Mouse (Mus musculus): Measurements from ENCODE around the gene Dnajc22. TPM values are rescaled to one million over a fixed set of nuclear protein-coding genes. Genes with fewer than 3 reads are reported as not detected.

Dnajc22 gene
- polyA plus RNA-seq (2014; fragmentation: Illumina TruSeq; extraction: RNeasy Lipid Tissue Mini Kit (QIAGEN cat#74804)) = not detected

GRCm38 (mm10) chr15:99092870-99093269 is at the start of gene Dnajc22:
Gene Dnajc22, plus strand, starts transcription at chr15:99093170.

GRCm38 (mm10) chr15:99055040-99055439 is 37.9 kb upstream of the Dnajc22 start, which contains the start of gene Prph:
Gene Prph, plus strand, starts transcription at chr15:99055174.

GRCm38 (mm10) chr15:99074019-99074599 is 18.9 kb upstream of the Dnajc22 start, which contains the start of gene Troap:
Gene Troap, plus strand, starts transcription at chr15:99074575.

DNA sequence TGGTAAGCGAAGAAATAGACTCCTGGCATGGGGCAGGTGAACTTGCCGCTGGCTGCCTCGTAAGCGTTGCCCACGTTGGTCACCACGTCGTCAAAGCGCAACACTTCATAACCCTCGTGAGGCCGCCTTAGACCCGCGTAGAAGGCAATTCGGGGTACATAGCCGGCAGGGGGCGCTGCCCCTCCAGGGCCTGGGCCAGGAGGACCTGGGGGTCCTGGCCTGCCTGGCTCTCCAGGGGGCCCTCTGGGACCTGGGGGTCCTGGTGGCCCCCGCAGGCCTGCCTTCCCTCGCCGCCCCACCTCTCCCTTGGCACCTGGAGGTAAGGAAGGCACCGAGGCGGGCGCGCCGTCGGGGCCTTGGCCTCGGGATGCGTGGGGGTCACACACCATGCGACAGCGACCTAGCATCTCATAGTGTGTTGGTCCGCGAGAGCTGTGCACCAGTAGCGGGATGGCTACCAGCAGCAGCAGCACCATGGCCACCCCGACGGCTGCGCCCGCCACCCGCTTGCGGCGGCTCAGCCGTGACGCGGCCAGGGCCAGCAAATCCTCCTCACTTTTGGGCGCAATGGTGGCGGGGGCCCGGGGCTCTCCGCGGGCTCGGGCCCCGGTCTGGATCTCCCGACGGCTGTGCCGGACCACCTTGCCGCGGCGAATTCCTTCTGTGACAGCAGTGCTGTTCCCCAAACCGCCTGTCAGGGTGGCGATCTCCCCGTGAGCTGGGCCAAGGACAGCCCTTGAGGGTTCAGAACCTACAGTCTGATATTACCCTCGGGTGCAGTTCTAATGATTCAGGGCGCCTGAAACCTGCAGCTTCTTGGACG is 5.5 kb upstream of the Dnajc22 start, which contains the start of gene C1ql4:
Gene C1ql4, minus strand, starts transcription at position 565 of the 823 bp plus-strand sequence.

GRCm38 (mm10) chr15:99125711-99126080 is 32.7 kb downstream of the Dnajc22 start, which contains the start of gene Spats2:
Gene Spats2, plus strand, starts transcription at chr15:99125916.

Other genes starting within 250 kb of the Dnajc22 start
- 3.7 TPM for gene Kmt2d, start 222.0 kb upstream of the Dnajc22 start, polyA plus RNA-seq (2014; fragmentation: Illumina TruSeq; extraction: RNeasy Lipid Tissue Mini Kit (QIAGEN cat#74804))
- gene Rhebl1, start 198.6 kb upstream of the Dnajc22 start, polyA plus RNA-seq (2014; fragmentation: Illumina TruSeq; extraction: RNeasy Lipid Tissue Mini Kit (QIAGEN cat#74804)) = 2.3 TPM
- gene Dhh, start 194.6 kb upstream of the Dnajc22 start, polyA plus RNA-seq (2014; fragmentation: Illumina TruSeq; extraction: RNeasy Lipid Tissue Mini Kit (QIAGEN cat#74804)) = 4.8 TPM
- gene Lmbr1l, start 174.9 kb upstream of the Dnajc22 start, polyA plus RNA-seq (2014; fragmentation: Illumina TruSeq; extraction: RNeasy Lipid Tissue Mini Kit (QIAGEN cat#74804)) = 2.1 TPM
- gene Tuba1b, start 158.6 kb upstream of the Dnajc22 start, polyA plus RNA-seq (2014; fragmentation: Illumina TruSeq; extraction: RNeasy Lipid Tissue Mini Kit (QIAGEN cat#74804)) = 91.9 TPM
- gene Gm49450, start 139.6 kb upstream of the Dnajc22 start, polyA plus RNA-seq (2014; fragmentation: Illumina TruSeq; extraction: RNeasy Lipid Tissue Mini Kit (QIAGEN cat#74804)) = not detected
- gene Tuba1a, start 139.5 kb upstream of the Dnajc22 start, polyA plus RNA-seq (2014; fragmentation: Illumina TruSeq; extraction: RNeasy Lipid Tissue Mini Kit (QIAGEN cat#74804)) = 108 TPM
- 8.6 TPM for gene Tuba1c, start 63.3 kb upstream of the Dnajc22 start, polyA plus RNA-seq (2014; fragmentation: Illumina TruSeq; extraction: RNeasy Lipid Tissue Mini Kit (QIAGEN cat#74804))
- gene Prph, start 38.0 kb upstream of the Dnajc22 start, polyA plus RNA-seq (2014; fragmentation: Illumina TruSeq; extraction: RNeasy Lipid Tissue Mini Kit (QIAGEN cat#74804)) = not detected
- 0.23 TPM for gene Troap, start 18.6 kb upstream of the Dnajc22 start, polyA plus RNA-seq (2014; fragmentation: Illumina TruSeq; extraction: RNeasy Lipid Tissue Mini Kit (QIAGEN cat#74804))
- not detected for gene C1ql4, start 5.4 kb upstream of the Dnajc22 start, polyA plus RNA-seq (2014; fragmentation: Illumina TruSeq; extraction: RNeasy Lipid Tissue Mini Kit (QIAGEN cat#74804))
- gene Spats2, start 32.7 kb downstream of the Dnajc22 start, polyA plus RNA-seq (2014; fragmentation: Illumina TruSeq; extraction: RNeasy Lipid Tissue Mini Kit (QIAGEN cat#74804)) = 84.2 TPM
- not detected for gene Kcnh3, start 131.7 kb downstream of the Dnajc22 start, polyA plus RNA-seq (2014; fragmentation: Illumina TruSeq; extraction: RNeasy Lipid Tissue Mini Kit (QIAGEN cat#74804))
- gene Mcrs1, start 158.8 kb downstream of the Dnajc22 start, polyA plus RNA-seq (2014; fragmentation: Illumina TruSeq; extraction: RNeasy Lipid Tissue Mini Kit (QIAGEN cat#74804)) = not detected
- gene Prpf40b, start 201.9 kb downstream of the Dnajc22 start, polyA plus RNA-seq (2014; fragmentation: Illumina TruSeq; extraction: RNeasy Lipid Tissue Mini Kit (QIAGEN cat#74804)) = 4.0 TPM
- 0.29 TPM for gene Fam186b, start 202.7 kb downstream of the Dnajc22 start, polyA plus RNA-seq (2014; fragmentation: Illumina TruSeq; extraction: RNeasy Lipid Tissue Mini Kit (QIAGEN cat#74804))